Mouse (Mus musculus): Measurements from ENCODE around the gene Hrct1. TPM values are rescaled to one million over a fixed set of nuclear protein-coding genes. Genes with fewer than 3 reads are reported as not detected.

The Hrct1 gene
- total RNA-seq (2023) = not detected

GRCm38 (mm10) chr4:43726995-43727394, at the start of gene Hrct1:
TSS of gene Hrct1 (plus strand) at chr4:43727188.

GRCm38 (mm10) chr4:43700707-43701106, 26.3 kb upstream of the Hrct1 start, which contains the start of gene Olfr70:
TSS of gene Olfr70 (minus strand) at chr4:43700807.

GRCm38 (mm10) chr4:43709869-43710268, 17.1 kb upstream of the Hrct1 start, which contains the start of gene Olfr71:
TSS of gene Olfr71 (minus strand) at chr4:43710255.

GRCm38 (mm10) chr4:43729794-43730550, 3.0 kb downstream of the Hrct1 start, which contains the start of gene Spaar:
TSS of gene Spaar (plus strand) at chr4:43730034.

GRCm38 (mm10) chr4:43770909-43771308, 43.9 kb downstream of the Hrct1 start, which contains the start of gene Olfr159:
TSS of gene Olfr159 (minus strand) at chr4:43771009.

Other genes starting within 250 kb of the Hrct1 start
- gene Sit1, start 243.5 kb upstream of the Hrct1 start, total RNA-seq (2023) = 60.7 TPM
- 21.2 TPM for gene Ccdc107, start 234.3 kb upstream of the Hrct1 start, total RNA-seq (2023)
- gene Arhgef39, start 227.5 kb upstream of the Hrct1 start, total RNA-seq (2023) = 3.0 TPM
- gene Car9, start 220.2 kb upstream of the Hrct1 start, total RNA-seq (2023) = not detected
- not detected for gene Tpm2, start 203.4 kb upstream of the Hrct1 start, total RNA-seq (2023)
- 73.3 TPM for gene Creb3, start 164.9 kb upstream of the Hrct1 start, total RNA-seq (2023)
- 270 TPM for gene Tln1, start 164.5 kb upstream of the Hrct1 start, total RNA-seq (2023)
- gene Rgp1, start 148.5 kb upstream of the Hrct1 start, total RNA-seq (2023) = 34.1 TPM
- 26.5 TPM for gene Gba2, start 148.3 kb upstream of the Hrct1 start, total RNA-seq (2023)
- gene Msmp, start 142.7 kb upstream of the Hrct1 start, total RNA-seq (2023) = not detected
- not detected for gene Npr2, start 95.3 kb upstream of the Hrct1 start, total RNA-seq (2023)
- gene Spag8, start 73.6 kb upstream of the Hrct1 start, total RNA-seq (2023) = 0.62 TPM
- gene Hint2, start 70.7 kb upstream of the Hrct1 start, total RNA-seq (2023) = 17.1 TPM
- 4.6 TPM for gene Tmem8b, start 58.2 kb upstream of the Hrct1 start, total RNA-seq (2023)
- gene Fam221b, start 58.0 kb upstream of the Hrct1 start, total RNA-seq (2023) = not detected
- not detected for gene Olfr70, start 26.4 kb upstream of the Hrct1 start, total RNA-seq (2023)
- not detected for gene Olfr71, start 16.9 kb upstream of the Hrct1 start, total RNA-seq (2023)
- gene Spaar, start 2.8 kb downstream of the Hrct1 start, total RNA-seq (2023) = not detected
- gene Olfr159, start 43.8 kb downstream of the Hrct1 start, total RNA-seq (2023) = not detected
- gene Olfr156, start 96.7 kb downstream of the Hrct1 start, total RNA-seq (2023) = not detected
- not detected for gene Olfr157, start 113.0 kb downstream of the Hrct1 start, total RNA-seq (2023)
- not detected for gene Olfr155, start 124.4 kb downstream of the Hrct1 start, total RNA-seq (2023)
- gene Reck, start 148.3 kb downstream of the Hrct1 start, total RNA-seq (2023) = 3.0 TPM
- 30.3 TPM for gene Glipr2, start 230.2 kb downstream of the Hrct1 start, total RNA-seq (2023)